Mouse (Mus musculus) forebrain, embryonic 12.5 days (tissue): ENCODE measurements around the gene Tmem87b. TPM values are rescaled to one million over a fixed set of nuclear protein-coding genes. Genes with fewer than 3 reads are reported as not detected.

Experiments
- ATAC-seq: fragments of 200-750 bp; cut with Nextera tagmentation; 2 replicates; pipeline ENCODE4 v1.8.0; 2017; ENCODE audit warnings: moderate TSS enrichment; ENCODE audit not compliant: low FRiP score
- H3K27ac ChIP-seq: fragments of 300-500 bp; sonication (generic); 2 replicates; pipeline ENCODE4 v1.5.1; 2016; ENCODE audit warnings: mild to moderate bottlenecking
- H3K27me3 ChIP-seq: fragments of 300-500 bp; sonication (generic); 2 replicates; pipeline ENCODE4 v1.6.1; 2016; ENCODE audit warnings: mild to moderate bottlenecking
- H3K36me3 ChIP-seq: fragments of 300-500 bp; sonication (generic); replicated peaks from 2 replicates; pipeline ENCODE4 v1.6.1; 2016; ENCODE audit warnings: mild to moderate bottlenecking
- H3K4me1 ChIP-seq: fragments of 300-500 bp; sonication (generic); 2 replicates; pipeline ENCODE4 v1.6.1; 2016
- H3K4me2 ChIP-seq: fragments of 300-500 bp; sonication (generic); 2 replicates; pipeline ENCODE4 v1.6.1; 2016; ENCODE audit warnings: mild to moderate bottlenecking, moderate library complexity
- H3K4me3 ChIP-seq: fragments of 300-500 bp; sonication (generic); replicated peaks from 2 replicates; pipeline ENCODE4 v1.5.1; 2016; ENCODE audit warnings: mild to moderate bottlenecking
- H3K9ac ChIP-seq: fragments of 300-500 bp; sonication (generic); 2 replicates; pipeline ENCODE4 v1.6.1; 2016; ENCODE audit warnings: mild to moderate bottlenecking
- H3K9me3 ChIP-seq: fragments of 300-500 bp; sonication (generic); 2 replicates; pipeline ENCODE4 v1.6.1; 2016
- WGBS: fragments of 180-500 bp; shearing (Covaris S2); methylation state at CpG from one replicate; pipeline ENCODE4 v1.1.7; 2016; 5-methylcytosine and 5-hydroxymethylcytosine counted together
- polyA plus RNA-seq: library from polyadenylated mRNA; unstranded; fragments of >200 nt; fragmentation: Nextera tagmentation; extraction: Ambion mirVana; gene quantifications from 2 replicates; pipeline ENCODE4 v1.2.1, GENCODE M21; 2016

Tmem87b gene
- polyA plus RNA-seq, 1 experiment from 2014 or later: 29.3 TPM

DNA sequence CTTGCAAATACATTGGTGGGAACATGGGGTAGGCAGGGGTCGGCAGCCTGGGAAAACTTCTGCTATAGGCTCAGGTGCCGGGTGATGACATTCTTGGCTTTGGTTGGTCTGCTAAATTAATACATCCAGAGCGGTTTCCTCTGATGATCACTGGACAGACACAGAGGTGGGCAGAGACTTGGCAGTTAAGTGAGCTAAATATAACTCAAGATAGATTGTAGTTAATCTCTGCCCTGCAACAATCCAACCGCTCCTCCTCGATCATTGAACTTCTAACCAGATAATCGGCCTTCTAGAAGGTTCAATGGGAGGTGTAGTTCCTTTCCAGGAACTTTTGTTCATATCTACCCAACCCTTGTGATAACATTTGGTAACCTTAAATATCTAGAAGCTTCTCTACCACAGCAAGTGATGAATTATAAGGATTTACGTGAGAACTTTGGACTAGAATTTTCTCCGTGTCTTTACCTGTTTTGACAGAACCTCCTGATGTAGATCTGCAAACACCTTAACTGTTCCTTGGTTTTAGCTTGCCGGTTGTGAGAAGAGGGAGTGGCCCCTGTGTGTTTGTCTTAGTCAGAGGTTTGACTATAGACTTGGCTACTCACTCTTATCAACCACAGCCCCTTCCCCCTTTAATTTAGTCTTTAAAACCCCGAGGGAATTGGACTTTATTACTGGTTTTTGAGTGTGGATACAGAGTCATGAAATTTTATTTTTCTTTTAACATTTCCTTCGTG is 26.9 kb upstream of the Tmem87b start:
- Histone ChIP-seq H3K4me1 (peaks cover 9% of the 10 kb centered on the region), H3K4me2 (no peak overlapping the region), H3K9ac (no peak overlapping the region), H3K27ac (no peak overlapping the region), H3K4me3 (no peak overlapping the region), H3K27me3 (no peaks in the 10 kb centered on the region), H3K36me3 (no peaks in the 10 kb centered on the region), H3K9me3 (no peaks in the 10 kb centered on the region)
- WGBS: 90% methylated on average over 11 of the region's 11 CpGs
- ATAC-seq: no peak

DNA sequence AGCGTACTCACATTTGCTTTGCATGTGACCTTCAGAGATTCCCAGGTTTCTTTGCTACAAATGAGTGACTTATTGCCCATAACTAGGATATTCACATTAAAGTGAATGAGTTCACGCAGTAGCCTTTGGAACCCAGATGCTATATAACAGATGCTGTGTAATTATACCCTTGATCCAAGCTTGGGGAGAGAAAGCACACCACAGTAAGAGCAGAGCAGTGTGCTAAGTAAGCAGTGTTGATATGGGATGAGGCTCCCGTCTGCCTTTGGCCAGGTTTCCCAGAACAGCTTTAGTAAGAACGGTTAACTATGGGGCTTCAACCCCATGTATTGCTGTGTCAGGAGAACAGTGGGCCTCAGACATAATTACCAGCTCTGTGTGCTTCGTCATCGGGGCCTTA is 24.0 kb upstream of the Tmem87b start:
- Histone ChIP-seq H3K4me3 (no peak overlapping the region), H3K9ac (no peak overlapping the region), H3K27me3 (no peaks in the 10 kb centered on the region), H3K9me3 (no peaks in the 10 kb centered on the region), H3K27ac (no peak overlapping the region), H3K4me1 (no peaks in the 10 kb centered on the region), H3K4me2 (no peak overlapping the region), H3K36me3 (no peaks in the 10 kb centered on the region)
- no peak for ATAC-seq
- 61% methylated on average over 6 of the region's 6 CpGs for WGBS

DNA sequence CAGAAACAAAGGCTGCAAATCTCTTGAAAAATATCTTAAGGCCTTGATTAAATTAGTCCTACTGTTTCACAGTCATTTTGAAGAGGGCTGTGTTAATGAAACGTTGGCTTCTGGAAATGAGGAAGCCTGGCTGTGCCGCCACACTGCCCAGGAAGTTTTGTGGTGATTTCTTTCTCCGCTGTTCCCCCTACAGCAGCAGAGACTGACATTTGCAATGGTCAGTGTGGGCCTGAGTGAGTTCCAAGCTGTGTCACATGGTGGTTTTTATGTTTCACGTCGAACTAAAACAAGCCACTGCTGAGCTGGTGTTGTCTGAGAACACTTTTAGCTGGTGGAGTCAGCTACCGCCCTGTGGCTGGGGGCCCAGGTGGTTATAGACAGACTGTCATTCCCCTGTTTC is 21.5 kb upstream of the Tmem87b start:
- H3K4me3 ChIP-seq: no peak overlapping the region

DNA sequence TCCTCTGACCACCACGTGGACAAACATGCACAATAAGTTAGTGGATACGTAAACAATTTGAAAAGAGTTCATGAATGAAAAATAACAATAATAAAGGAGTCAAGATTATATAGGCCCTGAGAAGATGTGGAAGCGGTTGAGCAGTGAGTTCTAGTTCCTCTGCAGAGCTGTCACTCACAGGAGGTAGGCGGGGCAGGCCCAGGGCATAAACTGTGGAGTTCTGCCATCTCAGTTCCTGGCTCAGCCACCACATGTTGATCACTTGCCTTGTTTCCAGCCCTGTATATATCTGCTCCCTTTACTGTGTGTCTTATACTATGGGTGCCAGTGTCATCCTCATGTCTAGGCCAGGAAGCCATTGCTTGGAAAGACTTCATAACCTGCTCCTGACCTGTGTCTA is 14.5 kb upstream of the Tmem87b start:
- Histone ChIP-seq H3K36me3 (no peaks in the 10 kb centered on the region), H3K4me3 (no peak overlapping the region), H3K27me3 (no peaks in the 10 kb centered on the region), H3K4me1 (no peaks in the 10 kb centered on the region), H3K4me2 (no peak overlapping the region), H3K9me3 (no peaks in the 10 kb centered on the region), H3K27ac (no peak overlapping the region), H3K9ac (no peak overlapping the region)
- 90% methylated on average over 4 of the region's 4 CpGs for WGBS
- no peak for ATAC-seq

More for the DNA sequence above, 21.5 kb upstream of the Tmem87b start:
- Histone ChIP-seq H3K4me2 (no peak overlapping the region), H3K27ac (no peak overlapping the region), H3K9ac (no peak overlapping the region), H3K9me3 (no peaks in the 10 kb centered on the region), H3K27me3 (no peaks in the 10 kb centered on the region), H3K36me3 (no peaks in the 10 kb centered on the region), H3K4me1 (no peaks in the 10 kb centered on the region)
- WGBS: 75% methylated on average over 6 of the region's 6 CpGs
- ATAC-seq: no peak

DNA sequence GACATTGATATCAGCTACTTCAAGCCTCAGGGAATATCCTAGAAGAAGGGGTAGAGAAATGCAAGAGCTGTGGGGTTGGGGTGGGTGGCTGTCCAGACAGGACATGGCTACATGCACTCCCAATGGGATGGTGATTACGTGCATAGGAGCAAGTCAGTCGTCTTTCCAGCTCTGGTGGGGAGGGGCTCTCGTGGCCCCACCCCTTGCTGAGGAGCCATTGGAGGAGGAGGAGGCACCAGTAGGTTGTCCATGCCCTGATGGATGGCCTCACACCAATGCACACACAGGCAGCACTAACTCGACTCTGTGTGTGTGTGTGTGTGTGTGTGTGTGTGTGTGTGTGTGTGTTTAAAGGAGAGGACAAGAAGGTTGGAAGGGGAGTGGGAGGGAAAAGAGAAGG is 12.6 kb upstream of the Tmem87b start:
- Histone ChIP-seq H3K4me3 (no peak overlapping the region), H3K9ac (no peak overlapping the region), H3K27ac (no peak overlapping the region), H3K4me1 (no peaks in the 10 kb centered on the region), H3K9me3 (no peaks in the 10 kb centered on the region), H3K27me3 (no peaks in the 10 kb centered on the region), H3K4me2 (no peak overlapping the region), H3K36me3 (no peaks in the 10 kb centered on the region)
- 89% methylated on average over 4 of the region's 4 CpGs for WGBS
- no peak for ATAC-seq

DNA sequence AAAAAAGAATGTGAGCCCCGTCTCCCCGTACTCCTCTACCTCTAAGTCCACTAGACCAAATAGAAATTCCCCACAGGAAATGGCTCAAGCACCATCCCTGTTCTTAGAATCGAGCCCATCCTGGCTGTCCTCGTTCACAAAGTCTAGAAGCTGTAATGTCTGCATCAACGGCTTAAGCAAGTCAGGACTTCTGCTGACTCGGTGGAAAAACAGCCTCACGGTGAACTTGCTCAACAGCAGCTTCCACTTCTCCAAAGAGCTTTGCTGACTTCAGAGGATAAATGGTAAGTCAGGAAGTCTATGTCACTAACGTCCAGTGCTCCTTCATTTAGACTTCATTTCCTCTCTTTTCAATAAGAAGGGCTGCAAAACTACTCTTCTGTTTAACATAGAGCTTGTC is 11.4 kb upstream of the Tmem87b start:
- no peak overlapping the region for H3K4me3 ChIP-seq
- no peaks in the 10 kb centered on the region for H3K27me3 ChIP-seq
- 80% methylated on average over 8 of the region's 8 CpGs for WGBS
- H3K27ac ChIP-seq: no peak overlapping the region
- H3K9me3 ChIP-seq: no peaks in the 10 kb centered on the region
- no peak overlapping the region for H3K9ac ChIP-seq
- H3K36me3 ChIP-seq: no peaks in the 10 kb centered on the region
- H3K4me2 ChIP-seq: no peak overlapping the region
- H3K4me1 ChIP-seq: no peaks in the 10 kb centered on the region
- no peak for ATAC-seq

DNA sequence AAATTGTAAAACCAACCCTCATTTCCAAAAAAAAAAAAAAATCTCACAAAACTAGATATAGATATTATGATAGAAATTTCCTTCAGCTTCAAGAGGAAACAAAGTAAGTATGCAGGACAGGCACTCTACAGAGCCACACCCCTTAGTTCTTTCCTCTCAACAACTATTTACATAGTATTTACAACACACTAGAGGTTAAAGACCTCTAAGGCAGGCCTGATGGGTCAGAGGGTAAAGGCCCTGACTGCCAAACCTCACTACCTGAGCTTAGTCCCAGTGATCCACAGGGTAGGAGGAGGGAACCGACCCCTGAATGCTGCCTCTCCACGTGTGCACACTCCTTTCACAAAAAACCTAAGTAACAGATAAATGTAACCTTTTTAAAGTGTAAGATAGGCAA is 5.2 kb upstream of the Tmem87b start:
- Histone ChIP-seq H3K9ac (no peak overlapping the region), H3K4me1 (peaks cover 2% of the 10 kb centered on the region; the same call in 1 of the 2 replicates), H3K27me3 (no peaks in the 10 kb centered on the region), H3K36me3 (no peaks in the 10 kb centered on the region), H3K9me3 (no peaks in the 10 kb centered on the region), H3K4me2 (no peak overlapping the region), H3K4me3 (no peak overlapping the region), H3K27ac (no peak overlapping the region)
- WGBS: 36% methylated on average over 2 of the region's 2 CpGs
- no peak for ATAC-seq

DNA sequence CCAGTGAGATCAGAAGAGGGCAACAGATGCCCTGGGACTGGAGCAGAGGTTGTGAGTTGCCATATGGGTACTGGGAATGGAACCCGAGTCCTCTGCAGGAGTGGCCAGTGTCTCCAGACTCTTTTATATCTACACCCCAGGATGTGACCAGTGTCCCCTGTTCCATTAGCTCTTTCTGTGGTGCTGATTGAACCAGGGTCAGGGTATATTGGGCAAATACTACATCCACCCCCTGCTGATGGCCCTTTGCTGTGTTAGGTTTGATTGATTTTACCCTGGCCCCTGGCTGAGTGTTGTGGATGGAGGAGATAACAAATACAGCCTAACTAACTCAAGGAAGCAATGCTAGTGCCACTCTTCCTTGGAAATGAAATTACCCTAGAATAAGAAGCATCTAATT is 1.6 kb upstream of the Tmem87b start:
- WGBS: 89% methylated on average over 1 of the region's 1 CpGs
- no peak overlapping the region for H3K4me3 ChIP-seq

DNA sequence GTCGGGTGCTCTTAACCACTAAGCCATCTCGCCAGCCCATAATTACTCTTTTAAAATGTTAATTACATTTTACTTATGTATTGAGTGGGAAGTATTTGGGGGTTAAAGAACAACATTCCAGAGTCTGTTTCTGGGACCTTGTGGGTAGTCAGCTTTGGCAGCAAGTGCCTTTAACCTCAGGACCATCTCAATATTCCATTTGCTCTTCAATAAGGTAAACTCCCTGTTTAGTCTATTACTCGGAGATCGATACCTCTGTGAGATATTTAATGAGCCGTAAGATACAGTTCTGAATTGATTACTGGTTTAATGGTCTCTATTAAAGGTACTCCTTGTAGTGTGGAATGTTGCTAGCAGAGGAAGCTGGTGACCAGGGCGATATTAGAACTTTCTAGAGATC is 1.0 kb upstream of the Tmem87b start:
- Histone ChIP-seq H3K9me3 (no peaks in the 10 kb centered on the region), H3K4me3 (peak overlapping the region; percentile 71), H3K4me2 (peak overlapping the region; percentile 62), H3K27ac (no peak overlapping the region), H3K36me3 (no peaks in the 10 kb centered on the region), H3K9ac (no peak overlapping the region), H3K27me3 (no peaks in the 10 kb centered on the region), H3K4me1 (peaks cover 14% of the 10 kb centered on the region)
- no peak for ATAC-seq
- 48% methylated on average over 6 of the region's 6 CpGs for WGBS

More for the DNA sequence above, 1.6 kb upstream of the Tmem87b start:
- ATAC-seq: no peak
- Histone ChIP-seq H3K9me3 (no peaks in the 10 kb centered on the region), H3K4me2 (no peak overlapping the region), H3K9ac (no peak overlapping the region), H3K27me3 (no peaks in the 10 kb centered on the region), H3K4me1 (peaks cover 14% of the 10 kb centered on the region), H3K36me3 (no peaks in the 10 kb centered on the region), H3K27ac (no peak overlapping the region)

DNA sequence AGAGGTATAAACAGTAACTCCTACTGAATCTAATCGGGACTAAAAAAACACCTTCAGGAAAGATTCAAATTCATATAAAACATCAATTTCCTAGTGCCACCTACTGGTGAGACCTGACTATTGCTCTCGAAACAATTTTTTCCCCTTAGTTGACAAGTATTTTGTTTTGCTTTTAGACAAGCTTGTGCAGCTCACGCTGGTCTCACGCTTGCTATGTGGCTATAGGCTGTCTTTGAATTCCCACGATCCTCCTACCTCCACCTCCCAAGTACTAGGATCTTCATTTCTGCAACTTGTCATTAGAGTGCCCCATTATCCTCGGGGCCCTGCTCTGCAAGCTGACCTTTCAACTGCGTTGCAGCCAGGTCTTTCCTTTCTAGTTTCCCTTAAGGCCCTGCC is 532 bp upstream of the Tmem87b start:
- Histone ChIP-seq H3K9ac (peak overlapping the region; percentile 22; the same call in 1 of the 2 replicates), H3K27ac (peak overlapping the region; percentile 96), H3K4me1 (peaks cover 14% of the 10 kb centered on the region), H3K27me3 (no peaks in the 10 kb centered on the region), H3K4me2 (peak overlapping the region; percentile 62), H3K4me3 (peak overlapping the region; percentile 71), H3K9me3 (no peaks in the 10 kb centered on the region), H3K36me3 (no peaks in the 10 kb centered on the region)
- ATAC-seq: no peak
- 0% methylated on average over 7 of the region's 7 CpGs for WGBS

DNA sequence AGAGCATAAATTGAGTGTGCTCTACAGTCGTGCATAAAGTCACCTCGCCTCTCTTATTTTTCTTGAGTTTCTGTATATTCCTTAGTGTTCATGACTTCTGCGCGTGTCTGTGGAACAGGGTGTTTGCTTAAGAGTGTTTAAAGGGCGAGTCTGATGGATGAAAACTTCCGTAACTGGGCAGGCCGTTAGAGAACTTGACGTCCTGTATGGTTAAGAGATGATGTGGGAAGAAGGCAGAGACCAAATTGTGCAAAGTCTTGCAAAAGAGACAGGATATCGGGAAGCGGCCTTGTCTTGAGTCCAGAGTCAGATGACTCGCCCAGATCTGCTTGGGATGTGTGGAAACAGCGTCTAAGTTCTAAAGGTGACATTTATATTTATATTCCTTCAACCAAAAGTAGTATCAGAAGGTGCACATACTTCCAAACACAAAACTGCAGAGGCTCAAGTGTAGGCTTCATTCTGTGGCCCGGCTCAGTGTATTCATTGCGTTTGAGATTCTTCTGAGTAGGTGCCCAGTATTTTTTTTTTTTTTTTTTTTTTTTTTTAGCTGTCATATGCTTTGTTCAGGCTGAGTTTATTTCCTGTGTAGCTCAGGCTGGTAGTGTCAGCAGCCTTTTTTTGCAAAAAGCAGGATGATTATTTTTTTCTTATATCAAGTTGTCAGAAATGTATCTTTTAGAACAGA is 1.2 kb downstream of the Tmem87b start:
- Histone ChIP-seq H3K4me1 (peaks cover 14% of the 10 kb centered on the region), H3K4me3 (peak overlapping the region; percentile 71), H3K4me2 (peak overlapping the region; percentile 62), H3K9me3 (no peaks in the 10 kb centered on the region), H3K9ac (peak overlapping the region; percentile 72), H3K27me3 (no peaks in the 10 kb centered on the region), H3K36me3 (no peaks in the 10 kb centered on the region), H3K27ac (peak overlapping the region; percentile 96)
- ATAC-seq: no peak
- WGBS: 19% methylated on average over 14 of the region's 14 CpGs

DNA sequence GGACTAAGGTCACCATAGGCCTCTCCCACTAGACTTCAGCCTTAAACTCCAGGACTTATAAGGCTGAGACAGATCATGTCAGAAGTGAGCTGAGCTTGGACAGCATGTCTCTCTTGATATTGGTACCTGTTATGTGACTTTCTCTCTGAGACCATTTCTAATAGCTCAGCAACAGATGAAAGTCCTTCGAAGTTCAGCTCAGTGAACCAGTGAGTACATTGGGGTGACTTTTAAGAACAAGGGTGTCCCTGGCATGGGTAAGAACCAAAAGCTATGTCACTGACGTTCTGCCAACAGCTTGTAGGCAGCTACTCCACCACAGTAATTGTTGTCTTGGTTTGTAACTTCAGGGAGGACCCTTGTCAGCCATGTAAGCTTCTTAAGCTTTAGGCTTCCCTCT is 2.7 kb downstream of the Tmem87b start:
- peaks cover 14% of the 10 kb centered on the region for H3K4me1 ChIP-seq
- no peaks in the 10 kb centered on the region for H3K9me3 ChIP-seq
- no peak overlapping the region for H3K4me2 ChIP-seq
- H3K4me3 ChIP-seq: no peak overlapping the region
- no peak for ATAC-seq
- no peak overlapping the region for H3K27ac ChIP-seq
- H3K36me3 ChIP-seq: no peaks in the 10 kb centered on the region
- no peak overlapping the region for H3K9ac ChIP-seq
- 89% methylated on average over 2 of the region's 2 CpGs for WGBS
- H3K27me3 ChIP-seq: no peaks in the 10 kb centered on the region

DNA sequence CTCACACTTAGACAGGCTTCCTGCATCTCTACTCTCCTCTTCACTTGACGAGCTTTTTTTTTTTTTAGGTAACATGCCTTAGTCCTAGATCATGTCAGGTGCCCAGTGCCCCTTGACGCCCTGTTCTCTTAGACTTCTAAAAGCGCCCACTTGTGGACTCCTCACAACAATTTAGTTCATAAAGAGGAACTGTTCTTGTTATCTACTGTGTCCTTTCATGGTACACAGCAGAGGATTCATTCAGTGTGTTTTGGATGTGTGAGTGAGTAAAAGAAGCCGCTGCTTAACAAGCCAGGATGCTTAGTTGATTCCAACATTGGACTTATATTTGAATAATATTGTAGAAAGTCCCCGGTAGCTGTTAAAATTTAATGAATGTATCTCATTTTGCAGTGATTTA is 6.0 kb downstream of the Tmem87b start:
- no peak overlapping the region for H3K9ac ChIP-seq
- 87% methylated on average over 5 of the region's 5 CpGs for WGBS
- peaks cover 20% of the 10 kb centered on the region; the same call in 1 of the 2 replicates for H3K36me3 ChIP-seq
- H3K27ac ChIP-seq: no peak overlapping the region
- no peak overlapping the region for H3K4me2 ChIP-seq
- ATAC-seq: no peak
- H3K27me3 ChIP-seq: no peaks in the 10 kb centered on the region
- no peak overlapping the region for H3K4me3 ChIP-seq
- no peaks in the 10 kb centered on the region for H3K9me3 ChIP-seq
- H3K4me1 ChIP-seq: peaks cover 9% of the 10 kb centered on the region
